Mouse (Mus musculus): ENCODE data around the gene Leo1.

Gene Leo1

DNA sequence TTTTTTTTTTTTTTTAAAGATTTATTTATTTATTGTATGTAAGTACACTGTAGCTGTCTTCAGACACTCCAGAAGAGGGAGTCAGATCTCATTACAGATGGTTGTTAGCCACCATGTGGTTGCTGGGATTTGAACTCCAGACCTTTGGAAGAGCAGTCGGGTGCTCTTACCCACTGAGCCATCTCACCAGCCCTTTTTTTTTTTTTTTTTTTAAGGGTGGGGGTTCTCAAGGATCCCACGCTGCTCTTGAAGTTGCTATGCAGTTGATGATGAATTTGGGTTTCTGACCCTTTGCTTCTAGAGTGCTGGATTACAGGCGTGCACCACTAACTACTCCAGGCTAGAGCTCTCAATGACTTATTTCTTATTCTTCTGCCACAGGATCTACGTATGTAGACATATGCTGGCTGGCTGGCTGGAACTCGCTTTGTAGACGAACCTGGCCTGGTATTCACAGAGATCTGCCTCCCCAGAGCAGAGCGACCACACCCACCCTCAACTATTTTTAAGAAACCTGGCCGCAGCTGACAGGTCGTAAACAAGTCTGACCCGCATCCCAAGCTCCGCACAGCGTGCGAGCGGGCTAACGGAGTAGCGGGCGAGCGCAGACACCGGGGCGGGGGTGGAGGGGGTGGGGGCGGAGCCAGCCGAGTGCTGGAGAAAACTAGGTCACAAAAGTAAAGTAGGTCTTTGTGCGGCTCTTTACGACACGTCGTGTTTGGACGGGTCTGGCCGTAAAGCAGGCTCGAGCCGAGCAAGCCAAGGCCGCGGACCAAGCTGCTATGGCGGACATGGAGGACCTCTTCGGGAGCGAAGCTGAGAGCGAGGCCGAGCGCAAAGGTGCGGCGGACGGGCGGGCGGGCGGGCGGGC lies at the start of gene Leo1:
Leo1 (plus strand) TSS at position 729 of the 871 bp plus-strand sequence.
- peak; percentile 83 for DNase-seq

DNA sequence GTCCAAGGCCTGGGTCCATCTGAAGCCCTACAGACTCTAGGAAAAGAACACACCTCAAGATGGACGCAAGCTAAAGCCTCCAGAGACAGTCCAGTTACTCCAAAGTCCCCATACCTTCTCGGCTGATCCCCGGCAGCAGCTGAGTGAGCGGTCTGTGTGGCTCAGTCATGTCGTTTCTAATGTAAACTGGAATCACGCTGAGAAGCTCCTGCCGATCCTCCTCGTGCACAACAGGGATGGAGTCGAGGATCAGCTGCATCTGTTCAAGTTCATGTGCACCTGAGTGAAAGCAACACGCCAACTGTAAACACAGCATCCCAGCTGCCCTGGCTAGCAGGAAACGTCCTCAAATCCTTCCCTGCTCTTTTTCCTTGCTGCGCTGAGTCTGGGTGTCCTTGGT lies 48.1 kb upstream of the Leo1 start:
- no peak for DNase-seq

DNA sequence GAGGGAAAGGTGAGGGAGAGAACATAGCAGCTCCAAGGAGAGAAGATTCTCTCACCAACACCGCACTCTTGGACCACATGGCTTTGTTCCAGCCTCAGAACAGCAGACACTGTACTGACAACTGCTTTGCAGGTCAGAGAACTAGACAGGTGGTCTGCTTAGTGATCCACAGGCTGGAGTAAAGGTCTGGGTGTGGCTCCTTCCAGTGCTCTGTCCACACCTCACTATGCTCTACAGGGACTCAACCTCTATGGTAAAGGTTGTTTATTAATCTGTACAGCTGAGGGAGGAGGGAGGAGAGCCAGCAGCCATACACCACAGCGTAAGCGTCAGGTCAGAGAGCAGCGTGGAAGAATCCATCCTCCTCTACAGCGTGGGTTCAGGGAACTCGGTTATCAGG lies 45.4 kb upstream of the Leo1 start:
- DNase-seq: no peak

DNA sequence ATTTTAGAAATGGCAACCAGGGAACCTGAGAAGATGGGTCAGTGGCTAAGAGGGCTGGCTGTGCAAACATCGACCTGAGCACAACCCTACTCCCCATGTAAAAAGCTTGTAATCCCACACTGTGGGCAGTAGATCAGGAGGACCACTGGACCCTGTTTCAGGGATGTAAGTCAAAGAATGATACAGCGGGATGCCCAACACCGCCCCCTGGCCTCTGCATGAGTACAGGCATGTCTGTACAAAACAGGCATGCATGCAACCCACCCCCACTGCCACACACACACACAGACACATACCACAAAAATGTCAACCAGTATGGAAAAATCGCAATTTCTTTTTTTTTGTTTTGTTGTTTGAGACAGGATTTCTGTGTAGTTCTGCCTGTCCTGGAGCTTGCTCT lies 42.3 kb upstream of the Leo1 start:
- DNase-seq: no peak

DNA sequence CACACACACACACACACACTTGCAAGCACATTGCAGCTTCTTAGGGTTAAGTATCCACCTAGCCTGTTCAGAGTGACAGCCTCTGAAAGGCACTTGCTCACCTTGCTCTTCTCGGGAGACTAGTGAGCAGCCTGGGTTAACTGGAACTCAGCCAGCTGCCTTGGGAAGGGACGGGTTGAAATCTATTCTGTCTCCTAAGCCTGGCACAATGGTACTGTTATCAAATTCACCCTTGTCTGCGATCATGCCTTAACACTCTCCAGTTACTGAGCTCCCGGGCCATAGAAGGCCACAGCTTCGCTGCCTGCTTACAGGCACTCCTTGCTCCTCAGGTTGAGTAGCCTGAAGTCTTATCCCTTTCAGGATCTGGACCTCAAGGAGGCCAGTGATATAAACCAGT lies 40.7 kb upstream of the Leo1 start:
- no peak for DNase-seq

DNA sequence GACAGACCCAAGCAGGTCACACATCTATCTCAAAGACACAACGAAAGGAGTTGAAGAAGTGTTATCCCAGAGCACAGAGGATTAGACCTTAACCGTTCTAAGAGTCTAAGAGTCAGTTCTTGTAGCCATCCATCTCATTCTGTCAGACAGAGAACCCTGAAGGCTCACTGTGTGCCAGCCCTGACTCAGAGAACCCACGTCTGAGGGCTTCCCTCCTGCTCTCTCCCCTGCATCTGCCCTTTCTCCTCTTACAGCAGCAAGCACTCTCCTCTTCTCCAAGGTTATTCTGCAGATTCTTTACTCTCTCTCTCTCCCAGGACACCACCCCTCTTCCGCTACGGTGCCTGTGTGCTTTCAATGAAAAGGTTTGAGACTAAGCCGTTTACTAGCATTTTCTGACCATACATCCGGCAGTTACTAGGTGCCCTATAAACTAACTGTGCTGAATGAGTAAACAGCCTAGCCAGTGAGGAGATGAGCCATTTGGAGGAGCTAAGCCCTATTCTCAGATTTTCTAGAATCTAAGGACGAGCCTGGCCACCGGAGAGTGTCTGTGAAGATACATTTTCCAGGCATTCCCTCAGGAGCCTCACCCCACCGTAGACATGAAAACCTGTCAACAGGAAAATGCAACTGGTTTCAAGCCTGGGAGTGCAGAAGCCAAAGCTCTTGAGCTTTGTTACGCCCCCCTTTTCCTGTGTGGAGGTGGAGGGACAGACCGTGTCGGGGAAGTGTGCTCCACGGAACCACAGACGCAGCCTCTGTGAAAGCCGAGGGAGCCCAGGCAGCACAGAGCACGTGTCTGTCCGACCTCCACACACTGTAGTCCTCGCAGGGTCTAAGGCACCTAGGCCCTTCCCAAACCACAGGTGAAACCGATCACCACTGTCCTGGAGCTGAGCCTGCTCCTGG lies 39.5 kb upstream of the Leo1 start:
- DNase-seq: peak; percentile 65

DNA sequence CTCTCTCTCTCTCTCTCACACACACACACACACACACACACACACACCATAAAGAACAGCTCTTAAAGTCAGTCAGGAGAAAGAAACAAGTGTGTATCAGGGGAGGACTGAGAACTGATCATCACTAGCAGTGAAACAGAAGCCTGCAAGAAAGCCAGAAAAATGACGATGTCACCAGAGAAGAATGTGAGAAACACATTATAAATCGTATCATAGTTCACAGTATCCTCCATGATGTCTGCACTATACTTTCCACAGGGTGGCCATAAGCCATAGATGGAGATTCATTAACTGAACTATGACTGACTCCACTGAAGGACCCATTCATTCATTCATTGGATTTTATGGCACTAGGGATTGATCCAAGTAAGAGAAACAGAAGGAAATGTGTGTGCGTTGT lies 37.8 kb upstream of the Leo1 start:
- DNase-seq: no peak

DNA sequence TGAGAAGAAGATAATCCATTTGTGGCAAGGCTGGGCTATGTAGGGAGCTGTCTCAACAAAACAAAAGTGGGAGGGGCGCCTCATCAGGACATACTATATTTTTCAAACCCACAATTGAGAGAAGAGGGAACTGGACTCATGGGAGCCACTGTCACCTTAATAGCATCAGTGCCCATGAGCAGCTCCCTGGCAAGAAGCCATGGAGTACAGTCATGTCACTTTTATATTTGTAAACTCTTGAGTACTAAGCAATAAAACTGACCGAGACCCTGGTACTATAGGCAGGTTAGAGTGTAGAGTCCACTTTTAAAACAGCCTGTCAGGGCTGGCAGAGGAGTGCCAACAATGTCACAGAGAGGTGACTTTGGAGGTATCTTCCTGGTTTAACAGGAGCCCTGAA lies 35.2 kb upstream of the Leo1 start:
- DNase-seq: no peak

DNA sequence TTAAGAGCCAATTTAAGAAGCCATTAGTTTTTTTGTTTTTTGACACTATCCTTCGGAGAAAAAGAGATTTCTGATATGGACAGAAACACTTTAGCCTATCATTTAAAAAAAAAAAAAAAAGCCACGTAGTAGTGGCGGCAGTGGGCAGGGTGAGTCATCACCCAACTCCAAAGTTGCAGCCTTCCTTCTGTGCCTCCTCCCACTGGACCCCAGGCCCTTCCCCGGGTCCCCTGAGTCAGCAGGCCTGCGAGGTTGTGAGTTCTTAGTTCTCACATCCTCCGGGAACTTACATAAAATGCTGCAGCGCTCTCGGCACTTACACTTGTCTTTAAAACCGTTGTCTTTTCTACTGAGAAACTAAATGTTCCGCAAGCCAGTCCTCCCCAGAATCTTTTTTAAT lies 33.5 kb upstream of the Leo1 start:
- peak; percentile 38 for DNase-seq

DNA sequence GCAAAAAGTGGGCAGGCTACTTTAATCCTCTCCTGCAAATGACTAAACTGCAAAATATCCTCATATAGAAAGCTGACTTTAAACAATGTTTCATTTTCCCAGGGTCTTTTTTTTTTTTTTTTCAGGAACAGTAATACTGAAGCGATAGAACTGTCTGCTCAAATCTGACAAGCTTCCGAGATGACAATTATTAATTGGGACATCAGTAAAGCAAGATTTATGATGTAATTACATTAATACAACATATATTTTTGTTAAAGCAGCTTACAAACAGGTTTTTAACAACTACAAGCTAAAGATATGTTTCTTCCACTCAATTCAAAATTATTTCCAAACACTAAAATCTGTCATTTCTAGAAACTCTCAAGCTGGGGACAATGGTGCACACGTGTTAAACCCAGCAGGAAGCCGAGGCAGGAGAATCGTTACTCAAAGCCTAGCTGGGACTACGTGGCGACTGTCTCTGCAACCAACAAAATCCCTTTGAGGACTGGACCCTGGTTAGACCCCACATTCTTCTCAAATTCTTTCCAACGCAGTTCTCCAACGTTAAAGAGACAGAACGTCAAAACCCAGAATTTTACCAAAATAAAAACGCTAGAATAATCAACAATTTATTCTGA lies 33.0 kb upstream of the Leo1 start:
- peak; percentile 26 for DNase-seq

DNA sequence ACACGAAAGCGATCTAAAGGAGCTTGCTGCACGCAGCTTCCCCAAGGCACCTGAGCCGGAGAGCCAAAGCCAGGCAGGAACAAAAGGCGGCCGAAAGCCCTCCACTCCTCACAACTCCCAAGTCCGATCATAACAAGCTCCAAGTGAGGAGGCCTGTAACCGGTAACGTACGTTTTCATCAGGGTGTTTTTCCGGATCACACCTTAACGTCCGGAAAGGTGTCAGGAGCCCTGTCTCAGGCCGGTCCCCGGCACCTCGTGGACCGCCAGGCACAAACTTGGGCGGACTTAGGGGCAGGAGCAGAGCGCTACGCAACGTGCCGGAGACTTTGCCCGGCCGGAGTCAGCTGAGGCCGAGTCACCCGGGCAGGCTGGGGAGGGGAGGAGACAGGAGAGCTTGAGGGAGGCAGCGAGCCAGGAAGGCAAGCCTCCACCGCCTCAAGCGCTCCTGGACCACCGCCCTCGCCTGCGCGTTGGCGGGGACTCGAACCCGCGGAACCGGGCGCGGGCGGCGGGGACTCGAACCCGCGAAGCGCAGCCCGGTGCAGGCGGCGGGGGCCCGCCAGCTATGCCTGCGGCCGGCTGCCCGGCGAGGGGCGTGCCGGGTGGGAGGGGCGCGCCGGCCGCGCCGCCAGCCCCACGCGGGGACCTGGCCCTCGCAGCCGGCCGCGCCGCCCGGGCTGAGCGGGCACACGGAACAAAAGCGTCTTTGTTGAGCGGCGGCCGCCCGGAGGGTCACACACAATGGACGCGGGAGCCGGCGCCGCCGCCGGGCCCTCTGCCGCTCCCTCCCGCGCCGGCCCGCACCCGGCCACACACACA lies 32.1 kb upstream of the Leo1 start:
- peak; percentile 69 for DNase-seq

DNA sequence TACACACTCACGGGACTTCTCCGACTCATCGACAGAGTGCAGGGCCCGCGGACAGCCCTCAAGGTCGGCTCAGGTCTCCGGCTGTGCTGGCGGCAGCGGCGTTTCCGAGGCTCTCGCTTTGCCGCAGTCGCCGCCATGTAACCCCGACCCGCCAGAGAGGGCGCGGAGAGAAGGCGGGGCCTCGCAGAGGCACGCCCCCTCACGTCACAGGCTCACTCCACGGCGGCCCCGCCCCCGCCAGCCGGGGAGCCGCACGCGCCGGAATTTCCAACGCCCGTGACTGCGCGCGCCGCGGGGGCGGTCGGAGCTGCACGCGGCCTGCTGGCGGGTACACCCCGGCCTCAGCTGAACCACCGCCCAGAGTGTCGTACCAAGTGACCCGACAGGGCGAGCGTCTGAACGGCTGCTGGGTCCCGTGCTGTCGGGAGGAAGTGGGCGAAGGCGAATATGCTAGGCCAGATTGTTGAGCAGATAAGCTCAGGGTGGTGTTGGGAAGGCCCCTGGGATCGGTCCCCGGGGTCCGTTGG lies 31.4 kb upstream of the Leo1 start, which contains the start of gene Mapk6:
Mapk6 (minus strand) TSS at position 154 of the 527 bp plus-strand sequence.
- DNase-seq: peak; percentile 99

DNA sequence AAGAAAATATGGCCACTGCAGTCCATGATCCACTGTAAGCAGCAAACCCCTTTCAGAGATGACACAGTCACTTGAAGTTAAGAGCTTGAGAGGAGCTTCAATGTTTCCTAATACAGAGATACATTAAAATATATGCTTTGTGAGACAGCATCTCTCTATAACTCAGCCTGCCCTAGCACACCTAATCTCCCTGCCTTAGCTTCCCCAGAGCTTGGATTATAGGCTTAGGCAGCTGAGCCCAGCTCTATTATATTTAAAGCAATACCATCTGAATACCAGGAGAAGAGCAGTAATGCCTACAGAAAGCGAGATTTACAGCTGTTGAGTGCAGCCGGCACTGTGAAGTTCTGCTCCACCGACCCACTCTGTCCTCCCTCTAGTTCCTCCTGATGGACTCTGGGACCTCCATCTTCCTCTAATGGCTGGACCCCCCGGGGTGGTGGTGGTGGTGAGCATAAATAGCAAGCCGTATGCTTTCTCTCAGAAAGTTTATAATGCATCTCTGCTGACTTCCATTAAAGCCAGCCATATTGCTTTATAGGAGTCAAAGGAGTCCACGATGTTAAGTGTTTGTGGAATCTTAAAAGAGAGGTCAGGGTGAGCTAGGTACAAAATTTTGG lies 30.3 kb upstream of the Leo1 start:
- no peak for DNase-seq

DNA sequence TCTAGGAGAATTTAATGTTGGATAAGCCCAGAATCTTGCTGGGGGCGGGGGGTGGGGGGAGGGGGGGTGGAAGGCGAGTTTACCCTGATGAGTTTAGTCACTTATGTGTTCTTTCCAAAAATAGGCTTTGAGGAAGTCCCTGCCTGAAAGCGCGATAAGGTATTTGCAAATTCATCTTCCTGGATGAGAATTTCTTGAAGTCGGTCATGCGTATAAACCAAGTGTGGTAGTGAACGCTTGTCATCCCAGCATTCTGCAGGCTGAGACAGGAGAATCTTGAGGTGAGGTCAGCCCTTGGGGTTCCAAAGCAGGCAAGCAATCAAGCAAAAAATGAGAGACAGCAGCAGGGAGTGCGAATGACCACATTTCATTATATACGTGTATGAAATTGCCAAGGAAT lies 29.7 kb upstream of the Leo1 start:
- DNase-seq: no peak

DNA sequence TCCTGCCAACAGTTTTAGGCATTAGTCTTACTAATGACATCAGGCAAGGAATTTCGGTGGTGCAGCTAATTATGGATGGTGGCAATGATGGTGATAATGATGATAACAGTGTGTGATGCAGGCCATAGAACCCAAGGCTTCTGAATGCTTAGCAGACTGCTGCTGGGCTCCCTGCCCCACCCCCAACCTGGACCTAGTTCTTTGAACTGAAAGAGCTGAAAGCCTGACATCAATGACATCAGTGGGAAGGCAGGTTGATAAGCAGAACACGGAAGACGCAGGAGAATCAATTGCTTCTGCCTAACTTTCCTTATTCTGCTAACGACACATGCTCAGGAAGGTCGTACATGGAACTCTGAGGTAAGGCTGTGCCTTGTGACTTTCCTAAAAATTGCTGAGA lies 28.1 kb upstream of the Leo1 start:
- peak; percentile 10 for DNase-seq

DNA sequence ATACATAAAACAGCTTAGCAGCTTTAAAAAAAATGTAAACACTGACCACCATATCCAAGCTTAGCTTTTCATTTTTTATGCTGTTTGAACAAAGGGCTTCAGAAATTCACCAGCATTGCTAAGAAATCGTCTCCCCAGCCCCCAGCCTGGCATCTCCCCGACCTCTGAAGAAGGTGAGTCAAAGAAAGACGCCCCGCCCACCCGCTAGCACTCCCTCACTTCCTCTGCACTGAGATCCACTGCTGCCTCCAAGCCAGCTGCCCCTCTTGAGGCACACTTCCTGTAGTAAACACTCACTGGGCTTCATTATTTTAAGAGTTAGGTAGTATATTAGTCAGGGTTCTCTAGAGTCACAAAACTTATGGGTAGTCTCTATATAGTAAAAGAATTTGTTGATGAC lies 27.1 kb upstream of the Leo1 start:
- peak; percentile 77 for DNase-seq

DNA sequence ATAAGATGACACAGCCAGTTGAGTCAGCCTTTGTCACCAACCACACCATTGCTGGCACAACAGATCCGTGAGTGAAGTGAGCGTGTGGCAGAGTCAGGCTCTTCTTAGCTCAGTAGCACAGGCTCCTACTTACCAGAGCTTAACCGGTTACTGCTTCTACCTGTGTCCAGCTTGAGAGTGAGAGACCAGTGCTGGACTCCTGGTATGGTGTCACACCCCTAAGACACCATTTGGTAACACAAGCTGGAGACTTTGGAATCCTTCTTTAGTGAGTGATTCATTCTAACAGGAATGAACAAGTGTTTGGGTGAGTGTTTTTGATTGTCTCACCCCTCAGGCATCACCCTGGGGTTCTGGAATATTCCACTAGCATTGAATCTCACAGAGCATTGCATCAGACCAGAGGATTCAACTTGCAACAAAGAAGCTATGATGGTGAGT lies 19.1 kb upstream of the Leo1 start:
- DNase-seq: no peak

DNA sequence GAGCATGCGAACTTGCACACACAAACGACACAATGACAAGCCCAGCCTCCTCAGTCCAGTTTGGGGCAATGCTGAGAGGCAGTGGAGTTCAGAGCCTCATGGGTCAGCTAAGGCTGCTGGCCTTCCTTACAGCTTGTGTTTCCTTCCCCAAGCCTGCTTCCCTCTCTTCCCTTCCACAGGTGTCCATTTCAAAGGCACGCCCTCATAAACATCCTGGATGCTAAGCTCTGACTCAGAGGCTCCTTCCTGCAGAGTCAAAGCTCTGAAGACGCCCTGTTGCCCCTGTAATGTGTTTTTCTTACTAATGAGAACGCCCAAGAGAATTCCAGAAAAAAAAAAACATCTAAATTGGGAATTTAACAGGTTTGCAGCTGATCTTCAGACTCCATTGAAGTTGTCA lies 17.6 kb upstream of the Leo1 start:
- no peak for DNase-seq

DNA sequence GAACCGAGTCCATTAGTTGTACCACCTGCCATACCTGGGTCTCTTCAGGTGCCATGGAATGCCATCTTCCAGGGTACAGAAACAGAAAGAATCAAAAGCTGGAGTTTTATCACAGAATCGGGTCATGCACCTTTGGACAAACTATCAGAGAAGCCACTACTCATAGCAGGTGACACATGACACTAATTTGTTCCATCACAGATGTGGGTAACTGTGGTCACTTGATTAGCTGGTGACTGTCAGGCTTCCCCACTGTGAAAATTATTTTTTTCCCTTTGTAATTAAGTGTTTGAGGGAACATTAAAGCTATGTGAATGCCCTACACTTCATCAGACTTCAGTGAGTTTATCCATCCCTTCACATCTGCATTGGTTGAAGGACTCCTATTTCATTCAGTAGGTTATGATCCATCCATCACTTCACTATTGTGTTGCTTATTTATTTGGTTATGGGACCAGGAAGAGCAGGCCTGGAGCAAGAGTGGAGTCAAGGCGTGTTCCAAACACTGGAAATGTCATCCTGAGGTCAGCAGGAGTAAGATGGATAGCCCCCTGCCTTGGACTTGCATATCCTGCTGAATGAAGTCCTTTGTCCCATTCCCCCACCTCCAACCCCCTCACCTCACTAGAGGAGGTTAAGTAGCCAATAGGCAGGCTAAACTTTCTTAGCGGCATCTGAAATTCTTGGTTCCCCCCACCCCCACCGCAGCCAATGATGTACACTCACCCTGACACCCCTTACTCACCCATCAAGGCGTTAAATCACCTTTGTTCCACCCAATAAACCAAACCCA lies 16.8 kb upstream of the Leo1 start:
- no peak for DNase-seq

DNA sequence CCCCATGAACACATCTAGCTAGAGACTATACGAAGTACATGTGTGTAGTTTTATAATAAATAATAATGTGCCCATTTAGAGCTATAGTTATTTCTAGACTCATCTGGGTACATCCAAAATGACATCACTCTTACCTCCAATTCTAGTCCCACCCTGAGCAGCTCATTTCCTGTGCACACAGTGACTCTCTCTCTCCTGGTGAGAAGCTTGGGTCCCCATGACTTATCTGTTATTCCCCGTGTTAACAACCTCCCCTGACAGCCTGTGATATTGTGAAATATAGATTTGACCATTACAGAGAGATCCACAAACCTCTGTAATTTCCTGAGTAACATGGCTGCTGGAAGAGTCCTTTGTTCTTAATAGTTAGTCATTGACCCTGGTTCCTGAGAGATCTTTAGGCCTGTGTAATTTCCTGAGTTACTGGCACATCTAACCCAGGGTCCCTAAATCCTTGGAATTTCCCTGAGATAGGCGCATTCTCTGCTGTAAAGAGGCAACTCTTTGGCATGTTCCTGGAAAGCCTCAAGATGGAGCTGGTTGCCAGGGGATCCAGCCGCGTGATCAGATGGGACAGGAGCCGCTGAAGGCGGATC lies 15.4 kb upstream of the Leo1 start:
- no peak for DNase-seq
